Mouse (Mus musculus): ENCODE results near the gene Mrpl38. TPM values are rescaled to one million over a fixed set of nuclear protein-coding genes. Genes with fewer than 3 reads are reported as not detected.

Mrpl38 gene
- polyA plus RNA-seq (2015; fragmentation: Nextera tagmentation; extraction: Ambion mirVana) = 48.8 and 51.1 TPM in 2 replicates

GRCm38 (mm10) chr11:116138468-116139138 is at the start of gene Mrpl38:
Mrpl38 (minus strand) TSS chr11:116138868.
- Histone ChIP-seq H3K4me2 (peak within 1 kb of the TSS; percentile 83), H3K27me3 (no peaks in the 10 kb centered on the region)
- under 1% methylated on average over 60 of the region's 60 CpGs for WGBS (ENCODE audit: insufficient replicate concordance)

DNA sequence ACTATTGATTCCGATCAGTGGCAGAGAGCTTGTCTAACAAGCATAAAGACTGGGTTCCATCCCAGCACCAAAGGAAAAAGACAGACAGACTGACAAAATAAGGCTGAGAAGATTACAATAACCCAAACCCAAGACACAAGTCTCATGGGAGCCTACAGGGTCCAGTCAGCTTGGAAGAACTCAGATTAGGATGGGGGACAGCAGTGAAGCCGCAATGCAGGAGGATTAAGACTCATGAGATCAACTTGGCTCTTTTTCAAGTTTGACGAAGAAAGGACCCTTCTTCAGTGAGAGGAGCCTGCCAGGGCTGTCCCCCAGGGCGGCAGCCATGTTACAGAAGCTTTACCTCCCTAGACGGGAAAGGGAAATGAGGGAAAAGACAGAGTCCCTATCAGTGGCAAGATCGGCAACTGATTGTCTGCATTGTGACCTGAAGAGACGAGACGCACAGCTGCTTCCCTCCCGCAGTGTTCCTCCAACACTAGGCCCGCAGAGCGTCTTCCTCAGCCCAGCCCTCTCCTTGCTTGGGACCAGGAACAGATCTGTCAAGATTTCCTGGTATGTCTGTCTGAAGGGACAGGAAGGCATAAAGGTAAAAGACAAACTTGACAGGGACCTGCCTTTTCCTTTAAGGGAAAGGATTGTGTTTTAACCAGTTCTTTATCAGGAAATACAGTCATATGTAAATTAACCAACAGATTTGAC is 48.7 kb upstream of the Mrpl38 start:
- Histone ChIP-seq H3K4me1 (replicated peaks) (0 out of 2 replicates have a peak, but pooled peaks cover 8% of the 10 kb centered on the region), H3K36me3 (replicated peaks) (peaks cover 64% of the 10 kb centered on the region), H3K9ac (no peak overlapping the region), H3K27me3 (no peaks in the 10 kb centered on the region), H3K27ac (replicated peaks) (no peak overlapping the region), H3K4me3 (replicated peaks) (no peak overlapping the region), H3K9me3 (replicated peaks) (no peaks in the 10 kb centered on the region), H3K4me2 (no peak overlapping the region)
- ATAC-seq (ENCODE audit: insufficient read depth) = no peak
- WGBS (ENCODE audit: insufficient replicate concordance) = 57% methylated on average over 11 of the region's 11 CpGs

More at GRCm38 (mm10) chr11:116138468-116139138, at the start of gene Mrpl38:
- H3K9ac ChIP-seq = peak within 1 kb of the TSS; percentile 77
- H3K27ac ChIP-seq (replicated peaks) = peak within 1 kb of the TSS; percentile 80
- peak; percentile 90 for ATAC-seq (ENCODE audit: insufficient read depth)
- peak within 1 kb of the TSS; percentile 83 for H3K4me3 ChIP-seq (replicated peaks)
- H3K4me1 ChIP-seq (replicated peaks) = peaks cover 62% of the 10 kb centered on the region
- H3K36me3 ChIP-seq (replicated peaks) = peaks cover 20% of the 10 kb centered on the region; the same call in 1 of the 2 replicates
- H3K9me3 ChIP-seq (replicated peaks) = no peaks in the 10 kb centered on the region

- Histone ChIP-seq H3K4me2 (no peak overlapping the region), H3K27ac (replicated peaks) (no peak overlapping the region), H3K36me3 (replicated peaks) (peaks cover 73% of the 10 kb centered on the region), H3K27me3 (no peaks in the 10 kb centered on the region), H3K9ac (no peak overlapping the region), H3K4me3 (replicated peaks) (no peak overlapping the region), H3K4me1 (replicated peaks) (0 out of 2 replicates have a peak, but pooled peaks cover 5% of the 10 kb centered on the region), H3K9me3 (replicated peaks) (no peaks in the 10 kb centered on the region)
- ATAC-seq (ENCODE audit: insufficient read depth) = no peak
- WGBS (ENCODE audit: insufficient replicate concordance) = 92% methylated on average over 11 of the region's 11 CpGs
These were observed 47.7 kb upstream of the Mrpl38 start for GRCm38 (mm10) chr11:116186360-116186759.

DNA sequence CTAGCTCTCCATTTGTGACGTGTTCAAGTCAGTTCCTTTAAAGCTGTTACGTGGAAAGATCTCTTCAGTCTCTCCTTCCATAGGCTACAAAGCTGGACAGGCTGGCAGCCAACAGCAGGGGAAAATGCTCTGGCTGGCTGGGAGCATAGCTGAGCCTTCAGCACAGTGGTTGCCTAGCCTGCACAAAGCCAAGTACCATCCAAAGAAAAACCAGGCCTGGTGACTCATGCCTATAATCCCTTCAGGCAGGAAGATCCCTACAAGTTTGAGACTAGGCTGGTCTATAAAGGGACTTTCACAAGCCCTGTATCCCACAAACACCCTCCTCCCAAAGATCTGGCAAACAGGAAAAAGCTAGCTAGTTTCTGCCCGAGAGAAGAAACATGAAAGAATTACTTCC is 47.2 kb upstream of the Mrpl38 start:
- Histone ChIP-seq H3K4me2 (no peak overlapping the region), H3K4me1 (replicated peaks) (0 out of 2 replicates have a peak, but pooled peaks cover 5% of the 10 kb centered on the region), H3K36me3 (replicated peaks) (peaks cover 74% of the 10 kb centered on the region), H3K9ac (no peak overlapping the region), H3K9me3 (replicated peaks) (no peaks in the 10 kb centered on the region), H3K27me3 (no peaks in the 10 kb centered on the region), H3K27ac (replicated peaks) (no peak overlapping the region), H3K4me3 (replicated peaks) (no peak overlapping the region)
- no peak for ATAC-seq (ENCODE audit: insufficient read depth)
- 77% methylated on average over 3 of the region's 3 CpGs for WGBS (ENCODE audit: insufficient replicate concordance)

DNA sequence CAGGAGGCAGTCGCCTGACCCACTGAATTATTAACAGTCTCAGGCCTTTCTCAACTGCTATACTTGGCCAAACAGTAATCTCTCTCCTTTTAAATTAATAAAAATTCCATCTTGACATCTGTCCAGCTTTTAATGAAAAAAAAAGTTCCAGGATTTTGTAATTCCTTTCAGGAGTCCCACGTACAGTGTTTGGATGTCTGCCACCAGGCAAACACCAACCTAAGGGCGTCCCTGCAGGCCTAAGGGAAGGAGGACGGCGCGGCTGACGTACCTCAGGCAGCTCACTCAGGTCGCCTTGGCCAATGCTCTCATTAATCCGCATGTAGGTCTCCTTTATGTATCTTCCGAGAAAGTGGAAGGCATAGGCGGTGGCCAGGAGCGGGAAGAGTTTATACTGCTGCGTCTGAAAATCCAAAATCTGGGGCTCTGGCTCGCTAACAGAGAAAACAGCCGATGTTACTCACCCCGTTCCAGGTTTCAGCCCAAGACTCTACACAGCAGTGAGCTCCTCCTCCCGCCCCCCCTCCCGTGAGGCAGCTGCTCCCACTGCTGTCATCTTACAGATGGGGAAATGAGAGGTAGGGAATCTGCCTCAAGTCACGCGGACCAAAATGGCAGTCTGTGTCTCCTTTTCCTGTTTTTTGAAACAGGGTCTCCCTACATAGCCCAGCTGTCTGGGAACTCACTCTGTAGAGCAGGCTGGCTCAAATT is 39.9 kb upstream of the Mrpl38 start:
- ATAC-seq (ENCODE audit: insufficient read depth) = no peak
- no peak overlapping the region for H3K4me3 ChIP-seq (replicated peaks)
- H3K4me2 ChIP-seq = no peak overlapping the region

GRCm38 (mm10) chr11:116176010-116176409 is 37.3 kb upstream of the Mrpl38 start:
- WGBS (ENCODE audit: insufficient replicate concordance) = 81% methylated on average over 7 of the region's 7 CpGs
- Histone ChIP-seq H3K4me1 (replicated peaks) (no peaks in the 10 kb centered on the region), H3K4me3 (replicated peaks) (no peak overlapping the region), H3K9me3 (replicated peaks) (no peaks in the 10 kb centered on the region), H3K9ac (no peak overlapping the region), H3K27me3 (no peaks in the 10 kb centered on the region), H3K36me3 (replicated peaks) (peaks cover 74% of the 10 kb centered on the region), H3K4me2 (no peak overlapping the region), H3K27ac (replicated peaks) (no peak overlapping the region)
- no peak for ATAC-seq (ENCODE audit: insufficient read depth)

More for the DNA sequence above, 39.9 kb upstream of the Mrpl38 start:
- H3K9ac ChIP-seq = no peak overlapping the region
- no peak overlapping the region for H3K27ac ChIP-seq (replicated peaks)
- peaks cover 77% of the 10 kb centered on the region for H3K36me3 ChIP-seq (replicated peaks)
- no peaks in the 10 kb centered on the region for H3K4me1 ChIP-seq (replicated peaks)
- no peaks in the 10 kb centered on the region for H3K27me3 ChIP-seq
- no peaks in the 10 kb centered on the region for H3K9me3 ChIP-seq (replicated peaks)
- 85% methylated on average over 20 of the region's 20 CpGs for WGBS (ENCODE audit: insufficient replicate concordance)

DNA sequence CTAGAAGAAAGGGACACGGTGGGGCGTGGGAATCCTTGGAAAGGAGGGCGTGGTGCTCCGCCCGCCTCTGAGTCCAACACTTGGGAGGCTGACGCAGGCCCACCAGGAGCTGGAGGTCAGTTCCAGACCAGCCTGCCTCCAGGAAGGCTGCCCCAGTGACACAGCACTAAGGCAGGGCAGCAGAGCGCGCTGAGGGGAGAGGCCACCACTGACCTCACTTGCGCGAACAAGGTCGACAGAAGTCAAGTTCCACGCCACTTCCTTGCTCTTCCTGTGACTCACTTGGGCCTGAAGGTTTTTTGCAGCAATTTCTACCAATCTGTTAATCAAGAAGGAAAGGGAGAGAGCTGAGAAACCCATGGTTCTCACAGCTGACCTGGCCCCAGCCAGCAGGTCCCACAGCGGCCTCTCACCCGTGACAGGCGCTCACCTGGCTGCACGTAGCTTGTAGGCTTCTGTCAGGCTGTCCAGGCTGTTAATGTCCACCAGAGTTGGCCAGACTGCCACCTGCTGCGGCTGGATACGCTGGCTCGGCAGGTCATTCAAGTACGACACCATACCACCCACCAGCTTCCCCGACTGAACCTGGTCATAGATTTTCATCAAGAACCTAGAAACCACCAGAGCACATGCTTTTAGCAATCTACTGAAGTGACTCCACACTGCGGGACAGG is 36.2 kb upstream of the Mrpl38 start:
- Histone ChIP-seq H3K27ac (replicated peaks) (no peak overlapping the region), H3K36me3 (replicated peaks) (peaks cover 63% of the 10 kb centered on the region), H3K9me3 (replicated peaks) (no peaks in the 10 kb centered on the region), H3K4me3 (replicated peaks) (no peak overlapping the region), H3K9ac (no peak overlapping the region), H3K4me1 (replicated peaks) (no peaks in the 10 kb centered on the region), H3K4me2 (no peak overlapping the region), H3K27me3 (no peaks in the 10 kb centered on the region)
- WGBS (ENCODE audit: insufficient replicate concordance) = 79% methylated on average over 22 of the region's 22 CpGs
- no peak for ATAC-seq (ENCODE audit: insufficient read depth)

DNA sequence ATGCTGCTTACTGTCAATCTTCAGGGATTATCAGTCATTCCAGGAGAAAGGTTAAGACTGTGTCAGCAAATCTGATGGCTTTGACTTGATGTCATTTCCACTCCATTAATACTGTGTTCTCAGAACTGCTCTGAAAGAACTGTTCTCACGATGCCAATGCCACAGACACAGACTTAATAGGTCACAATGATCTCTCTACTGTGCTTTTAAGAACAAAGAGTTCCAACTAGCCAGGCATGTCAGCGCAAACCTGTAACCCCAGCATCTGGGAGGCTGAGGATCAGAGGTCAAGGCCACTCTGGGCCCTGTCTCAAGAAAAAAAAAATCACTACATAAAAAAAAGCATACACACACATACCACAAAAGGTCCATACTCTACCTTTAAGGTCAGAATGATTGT is 33.3 kb upstream of the Mrpl38 start:
- H3K4me3 ChIP-seq (replicated peaks) = no peak overlapping the region
- no peak overlapping the region for H3K27ac ChIP-seq (replicated peaks)
- no peaks in the 10 kb centered on the region for H3K27me3 ChIP-seq
- no peak overlapping the region for H3K4me2 ChIP-seq
- H3K9ac ChIP-seq = no peak overlapping the region
- 84% methylated on average over 2 of the region's 2 CpGs for WGBS (ENCODE audit: insufficient replicate concordance)
- ATAC-seq (ENCODE audit: insufficient read depth) = no peak
- H3K36me3 ChIP-seq (replicated peaks) = peaks cover 39% of the 10 kb centered on the region
- peaks cover 17% of the 10 kb centered on the region for H3K4me1 ChIP-seq (replicated peaks)
- no peaks in the 10 kb centered on the region for H3K9me3 ChIP-seq (replicated peaks)

DNA sequence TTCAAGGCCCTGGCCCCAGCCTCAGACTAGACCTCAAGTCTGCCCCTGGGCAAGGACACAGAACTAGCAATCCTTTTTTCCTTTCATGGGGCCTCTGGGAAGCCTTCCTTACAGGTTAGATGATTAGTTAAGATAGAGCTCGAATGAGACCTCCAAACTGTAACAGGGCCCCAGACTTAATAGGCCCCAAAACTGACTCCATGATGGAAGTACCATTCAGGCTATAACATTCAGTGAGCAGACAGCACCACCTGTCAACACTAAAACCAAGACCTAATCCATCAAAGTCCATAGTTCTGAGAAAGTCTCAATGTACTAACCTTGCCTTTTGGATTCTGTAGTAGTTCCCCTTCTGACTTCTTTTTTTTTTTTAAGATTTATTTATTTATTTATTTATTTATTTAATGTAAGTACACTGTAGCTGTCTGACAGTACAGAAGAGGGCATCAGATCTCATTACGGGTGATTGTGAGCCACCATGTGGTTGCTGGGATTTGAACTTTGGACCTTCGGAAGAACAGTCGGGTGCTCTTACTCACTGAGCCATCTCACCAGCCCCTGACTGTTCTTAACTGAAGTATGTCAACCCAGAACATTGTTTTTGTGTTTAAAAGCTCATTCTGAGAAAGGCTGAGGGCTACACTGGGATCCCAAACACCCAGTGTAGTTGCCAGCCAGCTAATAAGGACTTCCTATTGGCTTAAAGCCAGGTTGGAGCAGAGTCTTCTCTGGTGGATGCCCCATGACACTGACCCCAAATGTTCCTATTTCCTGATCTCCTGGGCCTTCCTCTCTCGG is 31.5 kb upstream of the Mrpl38 start:
- WGBS (ENCODE audit: insufficient replicate concordance) = 70% methylated on average over 5 of the region's 5 CpGs

DNA sequence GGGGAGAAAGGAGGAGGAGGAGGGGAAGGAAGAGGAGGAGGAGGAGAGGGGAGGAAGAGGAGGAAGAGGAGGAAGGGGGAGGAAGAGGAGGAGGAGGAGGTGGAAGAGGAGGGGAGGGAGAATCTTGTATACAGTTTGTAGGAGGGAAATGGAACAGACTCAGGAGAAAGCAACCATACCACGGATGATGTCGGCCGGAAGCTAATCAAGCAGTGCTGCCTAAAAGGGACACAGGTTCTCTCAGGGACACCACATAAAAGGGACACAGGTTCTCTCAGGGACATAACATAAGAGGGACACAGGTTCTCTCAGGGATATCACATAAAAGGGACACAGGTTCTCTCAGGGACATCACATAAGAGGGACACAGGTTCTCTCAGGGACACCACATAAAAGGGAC is 30.5 kb upstream of the Mrpl38 start:
- H3K4me1 ChIP-seq (replicated peaks) = peaks cover 26% of the 10 kb centered on the region
- H3K9ac ChIP-seq = no peak overlapping the region
- H3K36me3 ChIP-seq (replicated peaks) = peaks cover 20% of the 10 kb centered on the region
- no peak overlapping the region for H3K4me2 ChIP-seq
- no peaks in the 10 kb centered on the region for H3K9me3 ChIP-seq (replicated peaks)
- 78% methylated on average over 3 of the region's 3 CpGs for WGBS (ENCODE audit: insufficient replicate concordance)
- no peak overlapping the region for H3K27ac ChIP-seq (replicated peaks)
- no peak overlapping the region for H3K4me3 ChIP-seq (replicated peaks)
- ATAC-seq (ENCODE audit: insufficient read depth) = no peak
- H3K27me3 ChIP-seq = no peaks in the 10 kb centered on the region

More for the DNA sequence above, 31.5 kb upstream of the Mrpl38 start:
- Histone ChIP-seq H3K36me3 (replicated peaks) (peaks cover 30% of the 10 kb centered on the region), H3K9me3 (replicated peaks) (no peaks in the 10 kb centered on the region), H3K4me1 (replicated peaks) (peaks cover 26% of the 10 kb centered on the region), H3K27ac (replicated peaks) (no peak overlapping the region), H3K4me3 (replicated peaks) (no peak overlapping the region), H3K27me3 (no peaks in the 10 kb centered on the region), H3K4me2 (no peak overlapping the region), H3K9ac (no peak overlapping the region)
- ATAC-seq (ENCODE audit: insufficient read depth) = no peak

Measured in liver, embryonic 15.5 days (tissue).